Mouse (Mus musculus): ENCODE measurements around the gene Gm10392.

DNA sequence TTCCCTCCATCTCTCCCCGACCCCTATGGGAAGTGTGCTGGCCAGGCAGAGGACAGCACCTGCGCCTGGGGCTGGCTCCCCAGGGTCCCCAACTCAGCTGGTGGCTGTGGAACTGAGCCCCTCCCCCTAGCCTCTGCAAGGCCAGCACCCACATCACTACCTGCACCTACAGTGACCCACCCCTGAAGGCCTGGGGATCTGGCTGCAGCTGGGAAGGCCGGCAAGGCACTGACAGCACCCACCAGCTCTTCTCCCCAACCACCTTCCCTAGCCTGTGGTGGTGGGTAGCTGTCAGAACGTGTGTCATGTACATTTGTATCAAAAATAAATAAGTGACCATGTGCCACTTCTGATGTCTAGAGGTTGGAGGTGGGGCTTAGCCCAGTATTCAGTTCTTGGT, 11.6 kb downstream of the Gm10392 start:
- no peak for TF ChIP-seq CTCF (conservative IDR thresholded peaks at IDR 0.05; ENCODE audit: low read length)
- TF ChIP-seq POU5F1 (IDR thresholded peaks at IDR 0.05; ENCODE audit: borderline replicate concordance, low read length), result no peak

Data from E14TG2a.4 (cell line).